Mouse (Mus musculus): ENCODE data around the gene Decr2.

DNA sequence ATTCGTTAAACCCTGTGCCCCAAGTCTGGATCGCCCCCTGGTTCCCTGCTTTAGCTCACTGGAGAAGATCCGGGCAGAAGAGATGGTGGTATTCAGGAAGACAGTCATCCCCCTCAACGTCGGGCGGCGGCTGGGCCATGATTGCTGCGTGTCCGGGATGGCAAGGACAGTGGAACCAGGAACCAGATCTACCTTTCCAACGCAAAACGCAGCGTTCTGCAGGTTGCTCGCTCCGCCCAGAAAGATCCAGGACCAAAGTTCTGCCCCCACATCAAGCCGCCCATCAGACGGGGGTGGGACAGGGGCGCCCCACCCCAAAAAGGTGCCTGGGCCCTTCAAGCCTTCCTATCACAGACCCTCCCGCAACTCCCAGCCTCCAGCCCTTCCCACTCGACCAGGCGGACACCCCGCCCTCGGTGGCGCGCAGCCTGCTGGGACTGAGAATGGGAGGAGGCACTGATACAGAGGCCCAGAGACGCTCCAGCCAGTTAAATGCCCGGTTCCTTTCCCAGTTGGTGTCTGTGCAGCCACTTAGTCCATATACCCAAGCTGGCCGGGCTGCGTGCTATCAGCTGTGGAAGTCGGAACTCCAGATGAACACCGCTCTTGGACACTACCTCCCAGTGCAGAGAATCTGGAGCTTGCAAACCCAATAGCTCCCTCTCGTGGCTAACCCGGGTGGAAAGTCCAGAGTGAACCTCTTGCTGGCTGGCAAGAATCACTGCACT lies at the start of gene Decr2:
- TF ChIP-seq CTCF (IDR thresholded peaks at IDR 0.05; ENCODE audit: borderline replicate concordance, control insufficient read depth, extremely low read depth, insufficient read depth, low read length, poor library complexity) (peak; percentile 82; the same call in 1 of the 2 replicates), POLR2A (IDR thresholded peaks at IDR 0.05; ENCODE audit: control insufficient read depth, extremely low read depth, insufficient read depth, low read length, poor library complexity) (no peak)

All from thymus, adult 2 months (tissue).